Mouse (Mus musculus) spleen, adult 2 months (tissue): ENCODE results near the gene Fh1.

Source experiments
- CTCF ChIP-seq: fragments of 200-500 bp; IDR thresholded peaks from 2 replicates; pipeline ENCODE4 v1.5.1; 2011; ENCODE audit warnings: mild to moderate bottlenecking, inconsistent platforms; ENCODE audit not compliant: insufficient read depth, insufficient read length, insufficient replicate concordance; ENCODE audit errors: extremely low read depth
- POLR2A ChIP-seq: fragments of 200-500 bp; IDR thresholded peaks from 2 replicates; pipeline ENCODE4 v1.6.1; 2011; ENCODE audit warnings: low read depth, low read length, inconsistent platforms

GRCm38 (mm10) chr1:175640435-175641150 is 15.2 kb upstream of the Fh1 start:
- TF ChIP-seq CTCF (no peak), POLR2A (no peak)
